Mouse (Mus musculus): Measurements from ENCODE around the gene Bnc2. TPM values are rescaled to one million over a fixed set of nuclear protein-coding genes. Genes with fewer than 3 reads are reported as not detected.

Gene Bnc2
- polyA plus RNA-seq, 1 experiment from 2014 or later, result 1.6 TPM

GRCm38 (mm10) chr4:84310851-84311250 is 364.2 kb downstream of the Bnc2 start:
- peaks cover 3% of the 10 kb centered on the region; the same call in 1 of the 2 replicates for H3K4me1 ChIP-seq (replicated peaks)
- H3K4me2 ChIP-seq, result no peak overlapping the region
- no peaks in the 10 kb centered on the region for H3K9me3 ChIP-seq (replicated peaks)
- H3K27me3 ChIP-seq (replicated peaks), result no peaks in the 10 kb centered on the region
- no peak for ATAC-seq (ENCODE audit: insufficient number of reproducible peaks, low FRiP score)
- H3K4me3 ChIP-seq, result no peak overlapping the region
- no peak overlapping the region for H3K9ac ChIP-seq
- 83% methylated on average over 3 of the region's 3 CpGs for WGBS
- no peak overlapping the region for H3K27ac ChIP-seq (ENCODE audit: poor library complexity, severe bottlenecking)
- H3K36me3 ChIP-seq, result no peaks in the 10 kb centered on the region

- Histone ChIP-seq H3K9ac (no peak overlapping the region), H3K4me1 (replicated peaks) (peaks cover 3% of the 10 kb centered on the region; the same call in 1 of the 2 replicates), H3K9me3 (replicated peaks) (no peaks in the 10 kb centered on the region), H3K4me2 (no peak overlapping the region), H3K27me3 (replicated peaks) (no peaks in the 10 kb centered on the region), H3K36me3 (no peaks in the 10 kb centered on the region), H3K4me3 (no peak overlapping the region), H3K27ac (ENCODE audit: poor library complexity, severe bottlenecking) (no peak overlapping the region)
- WGBS, result 20% methylated on average over 4 of the region's 4 CpGs
- no peak for ATAC-seq (ENCODE audit: insufficient number of reproducible peaks, low FRiP score)
Observed at GRCm38 (mm10) chr4:84308226-84308862, 366.7 kb downstream of the Bnc2 start.

- Histone ChIP-seq H3K27ac (ENCODE audit: poor library complexity, severe bottlenecking) (no peak overlapping the region), H3K9me3 (replicated peaks) (no peaks in the 10 kb centered on the region), H3K9ac (no peak overlapping the region), H3K4me1 (replicated peaks) (peaks cover 3% of the 10 kb centered on the region; the same call in 1 of the 2 replicates), H3K36me3 (no peaks in the 10 kb centered on the region), H3K27me3 (replicated peaks) (no peaks in the 10 kb centered on the region), H3K4me3 (no peak overlapping the region), H3K4me2 (no peak overlapping the region)
- WGBS, result 81% methylated on average over 9 of the region's 9 CpGs
- ATAC-seq (ENCODE audit: insufficient number of reproducible peaks, low FRiP score), result no peak
Observed at GRCm38 (mm10) chr4:84306928-84307606, 368.0 kb downstream of the Bnc2 start.

DNA sequence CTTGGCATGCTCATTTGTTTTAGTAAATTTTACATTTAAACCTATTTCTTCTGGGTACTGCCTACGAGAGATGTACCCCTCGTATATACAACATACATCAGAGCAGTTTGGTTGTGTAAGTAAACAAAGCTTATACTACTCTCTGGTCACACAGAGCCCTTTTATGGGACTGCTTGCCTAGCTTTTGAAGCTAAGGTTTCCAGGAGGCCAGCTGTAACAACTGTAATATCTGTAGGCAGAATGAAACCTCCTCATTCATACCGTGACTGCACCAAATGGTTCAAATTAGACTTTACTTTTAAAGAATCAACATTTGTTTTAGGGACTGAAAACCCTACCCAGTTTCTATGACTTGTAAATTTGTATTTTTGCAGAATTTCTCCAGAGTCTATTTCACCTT is 372.1 kb downstream of the Bnc2 start:
- Histone ChIP-seq H3K4me3 (no peak overlapping the region), H3K36me3 (no peaks in the 10 kb centered on the region), H3K4me1 (replicated peaks) (no peaks in the 10 kb centered on the region), H3K4me2 (no peak overlapping the region), H3K9ac (no peak overlapping the region), H3K9me3 (replicated peaks) (peaks cover 6% of the 10 kb centered on the region; the same call in 1 of the 2 replicates), H3K27me3 (replicated peaks) (no peaks in the 10 kb centered on the region), H3K27ac (ENCODE audit: poor library complexity, severe bottlenecking) (no peak overlapping the region)
- WGBS, result 77% methylated on average over 3 of the region's 3 CpGs
- no peak for ATAC-seq (ENCODE audit: insufficient number of reproducible peaks, low FRiP score)

GRCm38 (mm10) chr4:84285153-84285552 is 389.9 kb downstream of the Bnc2 start:
- Histone ChIP-seq H3K9me3 (replicated peaks) (no peaks in the 10 kb centered on the region), H3K27ac (ENCODE audit: poor library complexity, severe bottlenecking) (no peak overlapping the region), H3K4me1 (replicated peaks) (0 out of 2 replicates have a peak, but pooled peaks cover 3% of the 10 kb centered on the region), H3K27me3 (replicated peaks) (peaks cover 9% of the 10 kb centered on the region), H3K36me3 (no peaks in the 10 kb centered on the region), H3K4me3 (no peak overlapping the region), H3K9ac (no peak overlapping the region), H3K4me2 (no peak overlapping the region)
- no peak for ATAC-seq (ENCODE audit: insufficient number of reproducible peaks, low FRiP score)
- WGBS, result 93% methylated on average over 5 of the region's 5 CpGs

GRCm38 (mm10) chr4:84282651-84283050 is 392.4 kb downstream of the Bnc2 start:
- no peak overlapping the region for H3K27ac ChIP-seq (ENCODE audit: poor library complexity, severe bottlenecking)
- H3K4me3 ChIP-seq, result no peak overlapping the region
- H3K27me3 ChIP-seq (replicated peaks), result peaks cover 13% of the 10 kb centered on the region
- 0 out of 2 replicates have a peak, but pooled peaks cover 7% of the 10 kb centered on the region for H3K4me1 ChIP-seq (replicated peaks)
- WGBS, result 67% methylated on average over 2 of the region's 2 CpGs
- no peak overlapping the region for H3K9ac ChIP-seq
- no peak overlapping the region for H3K4me2 ChIP-seq
- H3K36me3 ChIP-seq, result no peaks in the 10 kb centered on the region
- no peak for ATAC-seq (ENCODE audit: insufficient number of reproducible peaks, low FRiP score)
- H3K9me3 ChIP-seq (replicated peaks), result no peaks in the 10 kb centered on the region

- Histone ChIP-seq H3K4me2 (peak overlapping the region; percentile 41), H3K27ac (ENCODE audit: poor library complexity, severe bottlenecking) (no peak overlapping the region), H3K27me3 (replicated peaks) (peaks cover 23% of the 10 kb centered on the region), H3K9me3 (replicated peaks) (no peaks in the 10 kb centered on the region), H3K9ac (no peak overlapping the region), H3K4me3 (no peak overlapping the region), H3K36me3 (no peaks in the 10 kb centered on the region), H3K4me1 (replicated peaks) (0 out of 2 replicates have a peak, but pooled peaks cover 7% of the 10 kb centered on the region)
- 0 out of 2 replicates have a peak, but pooled peaks have one; percentile 33 for ATAC-seq (ENCODE audit: insufficient number of reproducible peaks, low FRiP score)
- WGBS, result 37% methylated on average over 6 of the region's 6 CpGs
Observed at GRCm38 (mm10) chr4:84278156-84278555, 396.9 kb downstream of the Bnc2 start.

DNA sequence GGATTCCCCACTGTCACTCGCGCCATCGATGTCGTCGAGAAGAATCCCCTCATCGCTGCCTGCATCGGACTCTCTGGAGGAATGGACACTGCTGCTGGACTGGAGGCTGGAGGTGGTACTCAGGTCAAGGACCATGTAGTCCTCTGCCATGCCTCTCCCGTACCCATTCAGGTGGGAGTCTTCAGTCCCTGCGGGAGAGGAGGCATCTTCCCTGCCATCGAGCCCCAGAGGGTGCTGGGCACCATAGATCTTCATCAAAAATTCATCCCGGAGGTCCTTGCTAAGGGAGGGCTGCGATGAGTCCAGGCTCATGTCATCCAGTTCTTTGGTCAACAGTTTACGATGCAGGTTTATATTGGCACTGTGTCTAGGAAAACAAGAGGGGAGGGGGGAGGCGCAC is 399.0 kb downstream of the Bnc2 start:
- ATAC-seq (ENCODE audit: insufficient number of reproducible peaks, low FRiP score), result no peak
- WGBS, result 85% methylated on average over 14 of the region's 14 CpGs

GRCm38 (mm10) chr4:84274158-84274557 is 400.9 kb downstream of the Bnc2 start:
- Histone ChIP-seq H3K27ac (ENCODE audit: poor library complexity, severe bottlenecking) (no peak overlapping the region), H3K27me3 (replicated peaks) (peaks cover 13% of the 10 kb centered on the region), H3K4me1 (replicated peaks) (0 out of 2 replicates have a peak, but pooled peaks cover 4% of the 10 kb centered on the region), H3K9me3 (replicated peaks) (no peaks in the 10 kb centered on the region), H3K4me3 (no peak overlapping the region), H3K4me2 (no peak overlapping the region), H3K9ac (no peak overlapping the region), H3K36me3 (no peaks in the 10 kb centered on the region)
- no peak for ATAC-seq (ENCODE audit: insufficient number of reproducible peaks, low FRiP score)
- 54% methylated on average over 3 of the region's 3 CpGs for WGBS

More for the DNA sequence above, 399.0 kb downstream of the Bnc2 start:
- peaks cover 23% of the 10 kb centered on the region for H3K27me3 ChIP-seq (replicated peaks)
- H3K9ac ChIP-seq, result no peak overlapping the region
- no peak overlapping the region for H3K27ac ChIP-seq (ENCODE audit: poor library complexity, severe bottlenecking)
- no peaks in the 10 kb centered on the region for H3K9me3 ChIP-seq (replicated peaks)
- no peak overlapping the region for H3K4me2 ChIP-seq
- H3K4me3 ChIP-seq, result no peak overlapping the region
- H3K4me1 ChIP-seq (replicated peaks), result 0 out of 2 replicates have a peak, but pooled peaks cover 4% of the 10 kb centered on the region
- H3K36me3 ChIP-seq, result no peaks in the 10 kb centered on the region

DNA sequence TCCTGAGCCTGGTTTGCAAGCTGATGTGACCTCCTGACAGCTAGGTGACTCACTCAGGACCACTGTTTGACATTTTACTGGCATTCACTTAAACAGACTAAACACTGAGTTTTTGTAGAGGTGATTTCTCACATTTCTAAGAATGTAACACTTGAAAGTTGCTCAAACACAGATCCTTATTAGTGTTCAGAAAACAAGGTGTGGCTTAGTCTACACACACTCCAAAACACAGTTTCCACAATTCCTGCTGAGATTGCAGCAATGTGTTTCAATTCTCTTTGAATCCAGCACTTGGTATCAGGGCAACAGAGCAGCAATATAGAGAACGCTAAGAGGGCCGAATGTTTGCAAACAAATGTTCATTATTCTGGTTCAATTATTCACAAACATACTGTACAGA is 402.2 kb downstream of the Bnc2 start:
- no peaks in the 10 kb centered on the region for H3K4me1 ChIP-seq (replicated peaks)
- no peak overlapping the region for H3K9ac ChIP-seq
- H3K27ac ChIP-seq (ENCODE audit: poor library complexity, severe bottlenecking), result no peak overlapping the region
- H3K27me3 ChIP-seq (replicated peaks), result peaks cover 13% of the 10 kb centered on the region
- WGBS, result 79% methylated on average over 2 of the region's 2 CpGs
- no peak overlapping the region for H3K4me2 ChIP-seq
- ATAC-seq (ENCODE audit: insufficient number of reproducible peaks, low FRiP score), result no peak
- no peaks in the 10 kb centered on the region for H3K36me3 ChIP-seq
- no peaks in the 10 kb centered on the region for H3K9me3 ChIP-seq (replicated peaks)
- H3K4me3 ChIP-seq, result no peak overlapping the region

DNA sequence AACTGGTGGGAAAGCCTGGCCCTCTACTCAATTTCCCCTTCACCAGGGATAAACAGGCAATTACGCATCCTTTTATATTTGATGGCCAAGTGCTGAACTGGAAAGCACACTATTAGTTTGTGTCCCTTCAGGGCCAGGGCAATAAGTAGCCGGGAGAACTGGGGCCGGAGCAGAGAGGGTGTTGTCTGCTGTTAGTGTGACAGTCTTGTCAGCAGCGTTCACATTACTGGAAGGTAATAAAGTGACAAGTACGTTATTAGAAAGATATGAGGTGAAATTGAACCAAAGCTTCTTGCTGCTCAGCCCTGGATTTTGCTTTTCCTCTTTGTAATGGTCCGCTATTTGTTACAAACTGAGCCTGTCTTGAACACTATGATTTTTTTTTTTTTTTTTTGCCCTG is 405.2 kb downstream of the Bnc2 start:
- no peak overlapping the region for H3K4me3 ChIP-seq
- no peak for ATAC-seq (ENCODE audit: insufficient number of reproducible peaks, low FRiP score)
- H3K27me3 ChIP-seq (replicated peaks), result no peaks in the 10 kb centered on the region
- no peak overlapping the region for H3K27ac ChIP-seq (ENCODE audit: poor library complexity, severe bottlenecking)
- no peak overlapping the region for H3K4me2 ChIP-seq
- H3K36me3 ChIP-seq, result no peaks in the 10 kb centered on the region
- WGBS, result 75% methylated on average over 6 of the region's 6 CpGs
- H3K4me1 ChIP-seq (replicated peaks), result no peaks in the 10 kb centered on the region
- H3K9me3 ChIP-seq (replicated peaks), result no peaks in the 10 kb centered on the region
- no peak overlapping the region for H3K9ac ChIP-seq

Data from heart, embryonic 12.5 days (tissue).